In genomic region chr15:38601436-38601835, GRCm38 (mm10) we compare ENCODE assay signal across 13 mouse cellular contexts.
DNase-seq lines count a peak whose midpoint lies in the region; ATAC-seq and TF ChIP-seq lines count a peak whose summit lies in the region.
"Had no signal": no experiment of that assay in that cellular context is flagged by ENCODE, and none has a peak within 500 bp of the region (broad histone marks: within the 10 kb centered on the region; RNA-seq: fewer than 3 reads in every experiment).

No protein-coding gene starts in this region.

- no peaks in the 10 kb centered on the region for H3K9me3 ChIP-seq in heart, embryonic 10.5 days
- H3K9me3 ChIP-seq in heart, embryonic 14.5 days (ENCODE audit: control insufficient read depth, low read length): no peaks in the 10 kb centered on the region
- H3K9me3 ChIP-seq: hindbrain, embryonic 12.5 days had no signal

- H3K27ac ChIP-seq in heart, adult 2 months: no peak overlapping the region
- no peak overlapping the region for H3K27ac ChIP-seq in heart, embryonic 10.5 days
- H3K27ac ChIP-seq in heart, embryonic 14.5 days (replicated peaks in 1 of 2; ENCODE audit: control insufficient read depth in 1 of 2, insufficient read depth in 1 of 2, low read depth in 2 of 2, low read length in 2 of 2): peak overlapping the region; percentile 69 to 84
- H3K27ac ChIP-seq: hindbrain, embryonic 12.5 days had no signal

- peaks cover 6% of the 10 kb centered on the region for H3K4me1 ChIP-seq in heart, adult 2 months (ENCODE audit: control insufficient read depth, insufficient read depth, low read length)
- peaks cover 27% of the 10 kb centered on the region for H3K4me1 ChIP-seq in heart, embryonic 10.5 days
- peaks cover 27 to 43% of the 10 kb centered on the region in 2 experiments for H3K4me1 ChIP-seq in heart, embryonic 14.5 days (ENCODE audit: control insufficient read depth in 2 of 2, insufficient read depth in 2 of 2, low read length in 2 of 2)
- H3K4me1 ChIP-seq: hindbrain, embryonic 12.5 days had no signal

- TF ChIP-seq POLR2A in heart, adult 2 months (IDR thresholded peaks at IDR 0.05; ENCODE audit: insufficient read depth, low read depth, low read length): no peak

- no peak for TF ChIP-seq EP300 in heart, adult 2 months (IDR thresholded peaks at IDR 0.05; ENCODE audit: insufficient read depth, low read depth, low read length)

- H3K4me2 ChIP-seq in heart, embryonic 14.5 days (ENCODE audit: low read length): no peak overlapping the region
- H3K4me2 ChIP-seq: hindbrain, embryonic 12.5 days had no signal

- intact Hi-C loops in heart, adult 2 months (cut with DNase I): loop anchor here (5.0 kb wide), 1 partner anchor 309 kb away; no protein-coding TSS in a partner anchor

- 46% methylated on average over 7 of the region's 7 CpGs for WGBS in heart, adult 2 months
- WGBS in heart, embryonic 10.5 days: 86% methylated on average over 7 of the region's 7 CpGs
- 79% methylated on average over 7 of the region's 7 CpGs for WGBS in heart, embryonic 14.5 days

- no peaks in the 10 kb centered on the region for H3K79me2 ChIP-seq in heart, adult 2 months (replicated peaks; ENCODE audit: control insufficient read depth, insufficient read depth, low read length)

- peak; percentile 31; the same call in 1 of the 2 replicates for TF ChIP-seq CTCF in heart, adult 2 months (IDR thresholded peaks at IDR 0.05)

- no peaks in the 10 kb centered on the region for H3K27me3 ChIP-seq in heart, adult 2 months (ENCODE audit: control insufficient read depth, insufficient read depth, low read length)
- H3K27me3 ChIP-seq in heart, embryonic 10.5 days (ENCODE audit: insufficient read depth, poor library complexity, severe bottlenecking): no peaks in the 10 kb centered on the region
- no peaks in the 10 kb centered on the region for H3K27me3 ChIP-seq in heart, embryonic 14.5 days (ENCODE audit: control insufficient read depth, insufficient read depth, low read length)
- H3K27me3 ChIP-seq: hindbrain, embryonic 12.5 days had no signal

- H3K9ac ChIP-seq in heart, adult 2 months (ENCODE audit: low read depth, low read length): no peak overlapping the region
- no peak overlapping the region for H3K9ac ChIP-seq in heart, embryonic 14.5 days (ENCODE audit: low read length)
- H3K9ac ChIP-seq: hindbrain, embryonic 12.5 days; liver, postnatal 0 days had no signal

- peak in 1 of 2 experiments; percentile 36 for DNase-seq in heart, adult 2 months
- DNase-seq in heart, embryonic 10.5 days (ENCODE audit: low spot score): no peak
- DNase-seq in natural killer cell, adult 2 months (ENCODE audit: low spot score in 2 of 2): peak; percentile 44 to 46
- DNase-seq in left cerebral cortex, adult 8-10 months (ENCODE audit: low spot score in 2 of 2): no peak
- no peak for DNase-seq in right cerebral cortex, adult 18-20 months
- DNase-seq in ovary, postnatal 36 days (ENCODE audit: low spot score): no peak
- DNase-seq: cerebellum, postnatal 25 days; kidney, postnatal 4 days had no signal

- no peak overlapping the region for H3K4me3 ChIP-seq in heart, adult 2 months
- H3K4me3 ChIP-seq in heart, embryonic 10.5 days: no peak overlapping the region
- no peak overlapping the region for H3K4me3 ChIP-seq in heart, embryonic 14.5 days (ENCODE audit: control insufficient read depth in 1 of 2, insufficient read depth in 1 of 2, low read depth in 1 of 2, low read length in 2 of 2)
- H3K4me3 ChIP-seq: erythroblast, embryonic 14.5 days; hindbrain, embryonic 12.5 days had no signal

- peak; percentile 83 for ATAC-seq in CD4-positive, CD25-positive, alpha-beta regulatory T cell, adult 4 months
- ATAC-seq in heart, embryonic 14.5 days (ENCODE audit: insufficient number of reproducible peaks, insufficient read depth, low FRiP score, low read depth): no peak

- H3K36me3 ChIP-seq in heart, adult 2 months (ENCODE audit: control insufficient read depth, insufficient read depth, low read length): peaks cover 2% of the 10 kb centered on the region; the same call in 1 of the 2 replicates
- no peaks in the 10 kb centered on the region for H3K36me3 ChIP-seq in heart, embryonic 10.5 days
- H3K36me3 ChIP-seq in heart, embryonic 14.5 days (ENCODE audit: control insufficient read depth, insufficient read depth, low read length): no peaks in the 10 kb centered on the region
- H3K36me3 ChIP-seq: hindbrain, embryonic 12.5 days had no signal

Comparison
In these comparisons a context has a peak if more than half of its experiments do, and no peak if none do; other contexts are left out.
1. H3K27ac ChIP-seq: peak in heart, embryonic 14.5 days (2 of 2); none in heart, adult 2 months (single experiment) and heart, embryonic 10.5 days (single experiment).
2. DNase-seq: peak in natural killer cell, adult 2 months (2 of 2); none in heart, embryonic 10.5 days (single experiment), left cerebral cortex, adult 8-10 months (0 of 2), right cerebral cortex, adult 18-20 months (single experiment) and ovary, postnatal 36 days (single experiment).